Mouse (Mus musculus): ENCODE results near the gene Olfr455.

The Olfr455 gene

DNA sequence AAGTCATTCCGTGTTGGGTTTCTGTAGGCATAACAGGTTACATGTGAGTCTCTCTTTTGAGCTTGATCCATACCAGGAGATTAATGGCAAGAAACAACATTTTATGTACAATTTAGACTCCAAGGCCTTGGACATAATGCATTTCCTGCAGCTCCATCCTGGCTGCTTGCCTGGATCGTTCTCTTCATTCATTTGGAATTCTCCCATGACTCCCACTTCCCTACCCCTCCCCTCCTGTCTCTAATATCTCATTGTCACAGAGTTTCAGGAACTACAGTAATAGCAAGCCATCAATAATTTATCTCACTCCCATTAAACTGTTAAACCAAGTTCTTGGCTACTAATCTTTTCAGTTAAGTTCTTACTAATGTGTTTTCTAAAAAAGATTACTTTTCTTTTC is 43.9 kb downstream of the Olfr455 start:
- in situ Hi-C loops (cut with MboI, MseI): no loop called here

- in situ Hi-C loops (cut with MboI, MseI): no loop called here
Measured at GRCm38 (mm10) chr6:42489731-42490130, 57.7 kb downstream of the Olfr455 start.

- in situ Hi-C loops (cut with MboI, MseI): no loop called here
Measured at GRCm38 (mm10) chr6:42487114-42487513, 60.3 kb downstream of the Olfr455 start, which contains the start of gene Olfr456. TSS of gene Olfr456 (minus strand) at chr6:42487214.

Measured in T-helper 17 cell (primary cell).